Mouse (Mus musculus) lung, postnatal 0 days (tissue): ENCODE results near the gene Pnkd.

Source experiments
- CTCF ChIP-seq: IDR thresholded peaks from 2 replicates; pipeline ENCODE4 v1.5.1; 2016; ENCODE audit warnings: antibody characterized with exemption, mild to moderate bottlenecking
- EP300 ChIP-seq: IDR thresholded peaks from 2 replicates; pipeline ENCODE4 v1.6.1; 2016; ENCODE audit warnings: antibody characterized with exemption, mild to moderate bottlenecking, control low read depth

DNA sequence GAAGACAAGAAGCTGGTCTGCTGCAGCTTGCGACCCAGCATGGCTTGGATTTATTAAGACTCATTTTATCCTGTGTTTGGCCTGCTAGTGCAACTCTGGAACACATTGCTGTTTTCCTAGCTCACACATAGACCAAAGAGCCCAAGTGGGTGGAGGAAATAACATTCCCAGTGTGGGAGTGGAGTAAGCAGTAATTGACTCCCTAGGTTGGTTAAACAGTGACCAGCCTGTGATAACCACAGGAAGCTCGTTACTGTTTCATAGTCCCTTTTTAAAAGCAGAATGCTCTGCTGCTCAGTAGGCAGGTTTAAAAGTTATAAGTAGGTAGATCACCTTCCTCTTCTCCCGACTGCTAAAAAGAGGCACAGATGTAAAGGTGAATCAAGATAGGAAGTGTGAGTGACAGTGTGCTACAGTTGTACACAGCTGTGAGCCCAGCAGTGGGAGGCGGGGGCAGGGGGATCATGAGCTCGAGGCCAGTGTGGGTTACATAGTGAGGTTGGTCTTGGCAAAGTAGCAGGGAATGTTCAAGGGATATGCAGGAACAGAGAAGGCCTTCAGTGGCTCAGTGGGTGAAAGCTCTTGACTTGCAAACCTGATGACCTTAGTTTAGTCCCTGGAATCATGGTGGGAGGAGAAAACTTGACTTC lies 35.3 kb upstream of the Pnkd start:
- no peak for TF ChIP-seq CTCF
- TF ChIP-seq EP300: no peak
